Mouse (Mus musculus): ENCODE results near the gene Tec. TPM values are rescaled to one million over a fixed set of nuclear protein-coding genes. Genes with fewer than 3 reads are reported as not detected.
A peak's percentile ranks its signal among the peaks of the same experiment; 100 is the strongest.

Tec gene
- polyA plus RNA-seq, 1 experiment from 2014 or later, result 11.9 TPM

GRCm38 (mm10) chr5:72864654-72865178 lies 3.6 kb downstream of the Tec start:
- Histone ChIP-seq H3K4me3 (ENCODE audit: low read depth, low read length) (no peak overlapping the region), H3K9ac (ENCODE audit: low read depth, low read length) (no peak overlapping the region), H3K27me3 (ENCODE audit: control insufficient read depth, insufficient read depth, low read length) (peaks cover 4% of the 10 kb centered on the region; the same call in 1 of the 2 replicates), H3K36me3 (ENCODE audit: control insufficient read depth, insufficient read depth, low read length) (no peaks in the 10 kb centered on the region), H3K4me2 (no peak overlapping the region), H3K4me1 (ENCODE audit: control insufficient read depth, insufficient read depth, low read length) (no peaks in the 10 kb centered on the region; the same call in 1 of the 2 replicates), H3K9me3 (replicated peaks; ENCODE audit: control insufficient read depth, low read length) (no peaks in the 10 kb centered on the region), H3K27ac (ENCODE audit: low read depth, low read length) (no peak overlapping the region)
- ATAC-seq (replicated peaks; ENCODE audit: insufficient number of reproducible peaks, low FRiP score, low TSS enrichment), result no peak
- 69% methylated on average over 3 of the region's 3 CpGs for WGBS (ENCODE audit: insufficient replicate concordance)

GRCm38 (mm10) chr5:72863166-72863565 lies 5.1 kb downstream of the Tec start:
- Histone ChIP-seq H3K36me3 (ENCODE audit: control insufficient read depth, insufficient read depth, low read length) (no peaks in the 10 kb centered on the region), H3K4me2 (no peak overlapping the region), H3K4me3 (ENCODE audit: low read depth, low read length) (no peak overlapping the region), H3K27ac (ENCODE audit: low read depth, low read length) (no peak overlapping the region), H3K27me3 (ENCODE audit: control insufficient read depth, insufficient read depth, low read length) (peaks cover 4% of the 10 kb centered on the region; the same call in 1 of the 2 replicates), H3K4me1 (ENCODE audit: control insufficient read depth, insufficient read depth, low read length) (no peaks in the 10 kb centered on the region), H3K9ac (ENCODE audit: low read depth, low read length) (no peak overlapping the region), H3K9me3 (replicated peaks; ENCODE audit: control insufficient read depth, low read length) (no peaks in the 10 kb centered on the region)
- no peak for ATAC-seq (replicated peaks; ENCODE audit: insufficient number of reproducible peaks, low FRiP score, low TSS enrichment)
- WGBS (ENCODE audit: insufficient replicate concordance), result 85% methylated on average over 9 of the region's 9 CpGs

- H3K36me3 ChIP-seq (ENCODE audit: control insufficient read depth, insufficient read depth, low read length), result no peaks in the 10 kb centered on the region
- H3K27ac ChIP-seq (ENCODE audit: low read depth, low read length), result no peak overlapping the region
- no peak overlapping the region for H3K9ac ChIP-seq (ENCODE audit: low read depth, low read length)
- no peak overlapping the region for H3K4me3 ChIP-seq (ENCODE audit: low read depth, low read length)
- H3K27me3 ChIP-seq (ENCODE audit: control insufficient read depth, insufficient read depth, low read length), result peaks cover 2% of the 10 kb centered on the region; the same call in 1 of the 2 replicates
- ATAC-seq (replicated peaks; ENCODE audit: insufficient number of reproducible peaks, low FRiP score, low TSS enrichment), result no peak
- WGBS (ENCODE audit: insufficient replicate concordance), result 72% methylated on average over 7 of the region's 7 CpGs
- H3K4me2 ChIP-seq, result no peak overlapping the region
- H3K4me1 ChIP-seq (ENCODE audit: control insufficient read depth, insufficient read depth, low read length), result no peaks in the 10 kb centered on the region
- H3K9me3 ChIP-seq (replicated peaks; ENCODE audit: control insufficient read depth, low read length), result no peaks in the 10 kb centered on the region
Measured at GRCm38 (mm10) chr5:72861726-72862385, 6.4 kb downstream of the Tec start.

- no peak overlapping the region for H3K4me3 ChIP-seq (ENCODE audit: low read depth, low read length)
- H3K27me3 ChIP-seq (ENCODE audit: control insufficient read depth, insufficient read depth, low read length), result no peaks in the 10 kb centered on the region
- H3K36me3 ChIP-seq (ENCODE audit: control insufficient read depth, insufficient read depth, low read length), result no peaks in the 10 kb centered on the region
- ATAC-seq (replicated peaks; ENCODE audit: insufficient number of reproducible peaks, low FRiP score, low TSS enrichment), result no peak
- no peaks in the 10 kb centered on the region for H3K9me3 ChIP-seq (replicated peaks; ENCODE audit: control insufficient read depth, low read length)
- H3K27ac ChIP-seq (ENCODE audit: low read depth, low read length), result no peak overlapping the region
- WGBS (ENCODE audit: insufficient replicate concordance), result 73% methylated on average over 8 of the region's 8 CpGs
- H3K4me1 ChIP-seq (ENCODE audit: control insufficient read depth, insufficient read depth, low read length), result no peaks in the 10 kb centered on the region
- no peak overlapping the region for H3K4me2 ChIP-seq
- H3K9ac ChIP-seq (ENCODE audit: low read depth, low read length), result no peak overlapping the region
Measured at GRCm38 (mm10) chr5:72860899-72861298, 7.4 kb downstream of the Tec start.

GRCm38 (mm10) chr5:72858306-72858705 lies 10.0 kb downstream of the Tec start:
- no peaks in the 10 kb centered on the region for H3K9me3 ChIP-seq (replicated peaks; ENCODE audit: control insufficient read depth, low read length)
- H3K4me1 ChIP-seq (ENCODE audit: control insufficient read depth, insufficient read depth, low read length), result peaks cover 10% of the 10 kb centered on the region; the same call in 1 of the 2 replicates
- no peaks in the 10 kb centered on the region for H3K36me3 ChIP-seq (ENCODE audit: control insufficient read depth, insufficient read depth, low read length)
- 92% methylated on average over 12 of the region's 12 CpGs for WGBS (ENCODE audit: insufficient replicate concordance)
- H3K27ac ChIP-seq (ENCODE audit: low read depth, low read length), result no peak overlapping the region
- no peaks in the 10 kb centered on the region for H3K27me3 ChIP-seq (ENCODE audit: control insufficient read depth, insufficient read depth, low read length)
- H3K4me2 ChIP-seq, result no peak overlapping the region
- no peak for ATAC-seq (replicated peaks; ENCODE audit: insufficient number of reproducible peaks, low FRiP score, low TSS enrichment)
- H3K4me3 ChIP-seq (ENCODE audit: low read depth, low read length), result no peak overlapping the region
- no peak overlapping the region for H3K9ac ChIP-seq (ENCODE audit: low read depth, low read length)

- no peak for ATAC-seq (replicated peaks; ENCODE audit: insufficient number of reproducible peaks, low FRiP score, low TSS enrichment)
- Histone ChIP-seq H3K27ac (ENCODE audit: low read depth, low read length) (no peak overlapping the region), H3K4me2 (no peak overlapping the region), H3K4me3 (ENCODE audit: low read depth, low read length) (no peak overlapping the region), H3K9me3 (replicated peaks; ENCODE audit: control insufficient read depth, low read length) (no peaks in the 10 kb centered on the region), H3K9ac (ENCODE audit: low read depth, low read length) (no peak overlapping the region), H3K4me1 (ENCODE audit: control insufficient read depth, insufficient read depth, low read length) (peaks cover 10% of the 10 kb centered on the region; the same call in 1 of the 2 replicates), H3K27me3 (ENCODE audit: control insufficient read depth, insufficient read depth, low read length) (no peaks in the 10 kb centered on the region), H3K36me3 (ENCODE audit: control insufficient read depth, insufficient read depth, low read length) (no peaks in the 10 kb centered on the region)
- 83% methylated on average over 4 of the region's 4 CpGs for WGBS (ENCODE audit: insufficient replicate concordance)
Measured at GRCm38 (mm10) chr5:72857756-72858155, 10.5 kb downstream of the Tec start.

GRCm38 (mm10) chr5:72856255-72856878 lies 11.9 kb downstream of the Tec start:
- no peaks in the 10 kb centered on the region for H3K36me3 ChIP-seq (ENCODE audit: control insufficient read depth, insufficient read depth, low read length)
- ATAC-seq (replicated peaks; ENCODE audit: insufficient number of reproducible peaks, low FRiP score, low TSS enrichment), result no peak

GRCm38 (mm10) chr5:72855685-72856124 lies 12.6 kb downstream of the Tec start:
- H3K4me1 ChIP-seq (ENCODE audit: control insufficient read depth, insufficient read depth, low read length), result peaks cover 18% of the 10 kb centered on the region; the same call in 1 of the 2 replicates
- no peak overlapping the region for H3K4me2 ChIP-seq
- peak overlapping the region; percentile 52 for H3K27ac ChIP-seq (ENCODE audit: low read depth, low read length)
- no peaks in the 10 kb centered on the region for H3K27me3 ChIP-seq (ENCODE audit: control insufficient read depth, insufficient read depth, low read length)
- WGBS (ENCODE audit: insufficient replicate concordance), result 25% methylated on average over 3 of the region's 3 CpGs
- peak; percentile 70 for ATAC-seq (replicated peaks; ENCODE audit: insufficient number of reproducible peaks, low FRiP score, low TSS enrichment)
- no peak overlapping the region for H3K4me3 ChIP-seq (ENCODE audit: low read depth, low read length)
- H3K36me3 ChIP-seq (ENCODE audit: control insufficient read depth, insufficient read depth, low read length), result no peaks in the 10 kb centered on the region
- H3K9me3 ChIP-seq (replicated peaks; ENCODE audit: control insufficient read depth, low read length), result no peaks in the 10 kb centered on the region
- H3K9ac ChIP-seq (ENCODE audit: low read depth, low read length), result no peak overlapping the region

More at GRCm38 (mm10) chr5:72856255-72856878, 11.9 kb downstream of the Tec start:
- Histone ChIP-seq H3K4me3 (ENCODE audit: low read depth, low read length) (no peak overlapping the region), H3K9me3 (replicated peaks; ENCODE audit: control insufficient read depth, low read length) (no peaks in the 10 kb centered on the region), H3K4me1 (ENCODE audit: control insufficient read depth, insufficient read depth, low read length) (peaks cover 18% of the 10 kb centered on the region; the same call in 1 of the 2 replicates), H3K27ac (ENCODE audit: low read depth, low read length) (no peak overlapping the region), H3K27me3 (ENCODE audit: control insufficient read depth, insufficient read depth, low read length) (no peaks in the 10 kb centered on the region), H3K9ac (ENCODE audit: low read depth, low read length) (no peak overlapping the region), H3K4me2 (no peak overlapping the region)
- 82% methylated on average over 8 of the region's 8 CpGs for WGBS (ENCODE audit: insufficient replicate concordance)
